Mouse (Mus musculus): ENCODE measurements at regions not wholly inside any gene's neighbourhood (a gene's known extent, or its start where the extent isn't known, plus 50 kb on each side); places are given as distances from the start of the nearest gene placed in this dataset.
"Not testable (repeated sequence)": the region's sequence is repeated elsewhere in the genome, so short reads cannot be mapped to it uniquely, and the experiment has no call there.

GRCm38 (mm10) chr4:28064935-28065334 lies 748.0 kb upstream of the Epha7 start:
- DNase-seq (ENCODE audit: low read depth, low spot score) = no peak
- H3K27me3 ChIP-seq (ENCODE audit: control insufficient read depth, insufficient read depth, low read length, poor library complexity, severe bottlenecking) = no peaks in the 10 kb centered on the region
- no peaks in the 10 kb centered on the region for H3K36me3 ChIP-seq (ENCODE audit: control insufficient read depth, insufficient read depth, low read length, poor library complexity, severe bottlenecking)

DNA sequence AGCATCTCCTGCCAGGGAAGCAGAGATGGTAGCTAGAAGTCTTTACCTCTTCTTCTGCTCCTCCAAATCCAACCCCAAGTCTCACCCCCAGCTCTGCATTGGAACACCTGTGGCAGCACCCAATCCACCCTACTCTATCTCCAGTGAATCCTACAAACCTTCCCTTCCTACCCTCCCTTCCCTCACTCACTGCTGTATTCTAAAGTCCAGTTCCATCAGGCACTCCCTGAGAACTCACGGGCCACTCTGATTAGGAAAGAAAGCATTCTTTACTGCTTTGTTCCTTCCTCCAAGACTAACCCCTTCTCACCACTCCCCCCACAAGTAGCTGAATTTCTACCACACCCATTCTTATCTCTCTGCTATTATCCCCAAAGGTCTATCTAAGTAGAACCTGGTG lies 747.1 kb upstream of the Epha7 start:
- Histone ChIP-seq H3K36me3 (ENCODE audit: control insufficient read depth, insufficient read depth, low read length, poor library complexity, severe bottlenecking) (no peaks in the 10 kb centered on the region), H3K27me3 (ENCODE audit: control insufficient read depth, insufficient read depth, low read length, poor library complexity, severe bottlenecking) (no peaks in the 10 kb centered on the region)
- no peak for DNase-seq (ENCODE audit: low read depth, low spot score)

- Histone ChIP-seq H3K36me3 (ENCODE audit: control insufficient read depth, insufficient read depth, low read length, poor library complexity, severe bottlenecking) (no peaks in the 10 kb centered on the region), H3K27me3 (ENCODE audit: control insufficient read depth, insufficient read depth, low read length, poor library complexity, severe bottlenecking) (no peaks in the 10 kb centered on the region)
- DNase-seq (ENCODE audit: low read depth, low spot score) = no peak
Measured at GRCm38 (mm10) chr4:28079030-28079429, 733.9 kb upstream of the Epha7 start.

DNA sequence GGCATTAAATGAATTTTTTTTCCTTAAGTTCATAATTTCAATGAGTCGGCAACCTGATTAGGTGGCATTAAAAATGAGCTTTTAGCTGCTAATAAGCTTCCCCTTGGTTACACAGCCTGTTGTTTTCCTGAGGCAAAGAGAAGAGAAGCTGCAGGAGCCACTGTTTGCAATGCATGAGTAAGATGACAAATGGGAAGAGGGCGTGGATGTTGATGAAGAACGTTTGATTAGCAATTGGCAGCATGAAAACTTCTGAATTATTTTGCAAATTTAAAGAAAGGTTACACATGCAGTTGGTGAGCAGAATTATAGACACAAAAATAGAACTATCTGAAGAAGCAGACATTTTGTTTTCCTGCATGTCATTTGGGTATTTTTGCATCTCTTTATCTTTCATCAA lies 720.1 kb upstream of the Epha7 start:
- no peak for DNase-seq (ENCODE audit: low read depth, low spot score)
- Histone ChIP-seq H3K36me3 (ENCODE audit: control insufficient read depth, insufficient read depth, low read length, poor library complexity, severe bottlenecking) (no peaks in the 10 kb centered on the region), H3K27me3 (ENCODE audit: control insufficient read depth, insufficient read depth, low read length, poor library complexity, severe bottlenecking) (no peaks in the 10 kb centered on the region)

- Histone ChIP-seq H3K36me3 (ENCODE audit: control insufficient read depth, insufficient read depth, low read length, poor library complexity, severe bottlenecking) (no peaks in the 10 kb centered on the region), H3K27me3 (ENCODE audit: control insufficient read depth, insufficient read depth, low read length, poor library complexity, severe bottlenecking) (no peaks in the 10 kb centered on the region)
- no peak for DNase-seq (ENCODE audit: low read depth, low spot score)
Measured at GRCm38 (mm10) chr4:28143165-28143564, 669.8 kb upstream of the Epha7 start.

DNA sequence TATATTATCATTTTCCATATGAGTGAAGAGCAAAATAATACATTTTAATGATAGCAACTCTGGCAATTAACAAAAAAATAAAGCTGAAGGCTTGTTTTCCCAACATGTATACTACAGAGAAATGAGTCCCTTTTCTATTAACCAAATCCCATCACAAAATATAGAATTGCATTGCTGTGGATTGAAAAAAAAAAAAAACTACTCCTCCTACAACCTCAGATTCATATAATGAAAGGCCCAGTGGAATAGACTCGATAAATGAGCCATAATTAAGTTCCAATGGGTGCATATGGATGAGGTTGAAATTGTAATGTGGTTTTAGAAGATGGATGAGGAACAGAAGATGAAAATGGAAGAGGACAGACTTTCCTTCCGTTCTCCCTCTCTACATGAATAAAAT lies 657.8 kb upstream of the Epha7 start:
- no peak for DNase-seq (ENCODE audit: low read depth, low spot score)
- no peaks in the 10 kb centered on the region for H3K27me3 ChIP-seq (ENCODE audit: control insufficient read depth, insufficient read depth, low read length, poor library complexity, severe bottlenecking)

GRCm38 (mm10) chr4:28176771-28177170 lies 636.2 kb upstream of the Epha7 start:
- no peaks in the 10 kb centered on the region for H3K27me3 ChIP-seq (ENCODE audit: control insufficient read depth, insufficient read depth, low read length, poor library complexity, severe bottlenecking)
- peak; percentile 77 for DNase-seq (ENCODE audit: low read depth, low spot score)
- no peaks in the 10 kb centered on the region for H3K36me3 ChIP-seq (ENCODE audit: control insufficient read depth, insufficient read depth, low read length, poor library complexity, severe bottlenecking)

More for the DNA sequence above, 657.8 kb upstream of the Epha7 start:
- no peaks in the 10 kb centered on the region for H3K36me3 ChIP-seq (ENCODE audit: control insufficient read depth, insufficient read depth, low read length, poor library complexity, severe bottlenecking)

- no peak for DNase-seq (ENCODE audit: low read depth, low spot score)
- H3K27me3 ChIP-seq (ENCODE audit: control insufficient read depth, insufficient read depth, low read length, poor library complexity, severe bottlenecking) = no peaks in the 10 kb centered on the region
Measured at GRCm38 (mm10) chr4:28190861-28191260, 622.1 kb upstream of the Epha7 start.

DNA sequence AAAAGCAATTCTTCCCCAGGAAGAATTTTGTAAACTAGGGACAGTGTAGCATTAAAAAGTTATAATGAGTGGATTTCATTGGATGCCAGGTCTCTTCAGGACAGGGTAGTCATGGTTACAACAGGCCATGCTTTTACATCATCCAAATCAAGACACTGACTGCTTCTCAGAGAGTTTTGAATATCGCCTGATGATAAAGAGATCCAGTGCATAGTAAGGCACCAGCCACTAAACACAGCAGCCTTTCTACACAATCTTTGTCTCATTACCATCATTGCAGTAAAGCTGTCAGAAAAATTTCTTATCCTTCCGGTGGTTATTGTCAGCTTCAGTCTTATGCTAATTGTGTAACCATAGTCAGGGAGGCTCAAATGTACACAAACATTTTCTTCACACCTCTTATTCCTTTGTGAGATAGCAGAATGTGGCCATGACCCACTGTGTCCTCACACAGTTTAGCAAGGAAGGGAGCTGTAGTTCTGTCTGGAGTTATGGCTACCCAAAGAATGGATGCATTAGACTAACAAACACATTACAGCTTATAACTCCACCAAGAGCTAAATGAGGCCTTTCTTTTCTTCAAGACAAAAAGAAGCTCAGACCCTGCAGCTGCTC lies 585.2 kb upstream of the Epha7 start:
- no peaks in the 10 kb centered on the region for H3K36me3 ChIP-seq (ENCODE audit: control insufficient read depth, insufficient read depth, low read length, poor library complexity, severe bottlenecking)
- DNase-seq (ENCODE audit: low read depth, low spot score) = no peak

More at GRCm38 (mm10) chr4:28190861-28191260, 622.1 kb upstream of the Epha7 start:
- no peaks in the 10 kb centered on the region for H3K36me3 ChIP-seq (ENCODE audit: control insufficient read depth, insufficient read depth, low read length, poor library complexity, severe bottlenecking)

DNA sequence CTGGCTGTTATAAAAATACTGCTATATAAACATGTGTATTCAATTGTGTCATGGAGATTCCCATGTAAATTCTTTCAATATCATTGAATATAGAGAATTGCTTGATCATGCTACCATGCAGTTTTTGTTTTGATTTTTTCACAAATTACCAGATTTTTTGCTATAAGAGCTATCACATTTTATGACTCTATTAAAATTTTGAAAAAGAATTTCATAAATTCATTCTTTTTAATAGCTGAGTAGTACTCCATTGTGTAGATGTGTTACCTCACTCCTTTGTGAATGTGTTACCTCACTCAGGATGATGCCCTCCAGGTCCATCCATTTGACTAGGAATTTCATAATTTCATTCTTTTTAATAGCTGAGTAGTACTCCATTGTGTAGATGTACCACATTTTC lies 577.4 kb upstream of the Epha7 start:
- not testable (repeated sequence) for DNase-seq (ENCODE audit: low read depth, low spot score); H3K36me3 ChIP-seq (ENCODE audit: control insufficient read depth, insufficient read depth, low read length, poor library complexity, severe bottlenecking); H3K27me3 ChIP-seq (ENCODE audit: control insufficient read depth, insufficient read depth, low read length, poor library complexity, severe bottlenecking)

More for the DNA sequence above, 585.2 kb upstream of the Epha7 start:
- H3K27me3 ChIP-seq (ENCODE audit: control insufficient read depth, insufficient read depth, low read length, poor library complexity, severe bottlenecking) = no peaks in the 10 kb centered on the region

DNA sequence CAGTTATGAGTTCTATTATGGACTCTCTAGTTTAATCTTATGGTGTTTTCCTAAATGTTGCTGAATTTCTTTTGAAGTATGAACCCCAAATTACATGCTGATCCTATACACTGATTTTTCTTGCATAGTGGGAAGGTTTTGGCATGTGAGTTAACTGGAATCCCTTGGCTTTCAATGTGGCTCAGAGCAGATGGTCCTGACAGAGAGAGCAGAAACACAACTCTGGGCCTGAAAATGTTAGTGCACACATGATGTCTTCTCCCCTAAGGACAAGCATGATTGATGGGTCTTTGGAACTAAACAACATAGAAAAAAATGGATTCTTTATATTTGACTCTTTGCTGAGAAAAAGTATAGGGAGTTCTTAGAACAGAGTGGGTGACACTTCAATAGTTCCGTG lies 570.7 kb upstream of the Epha7 start:
- no peak for DNase-seq (ENCODE audit: low read depth, low spot score)
- no peaks in the 10 kb centered on the region for H3K36me3 ChIP-seq (ENCODE audit: control insufficient read depth, insufficient read depth, low read length, poor library complexity, severe bottlenecking)

More for the DNA sequence above, 570.7 kb upstream of the Epha7 start:
- H3K27me3 ChIP-seq (ENCODE audit: control insufficient read depth, insufficient read depth, low read length, poor library complexity, severe bottlenecking) = no peaks in the 10 kb centered on the region

Data from splenic B cell, adult 2 months (primary cell).